Mouse (Mus musculus): ENCODE data around the gene Haus8.
"Not testable (repeated sequence)": the region's sequence is repeated elsewhere in the genome, so short reads cannot be mapped to it uniquely, and the experiment has no call there.

Gene Haus8

GRCm38 (mm10) chr8:71272286-71273150 is at the start of gene Haus8, which contains the start of gene Myo9b:
Haus8 (minus strand) TSS chr8:71272934.
Myo9b (plus strand) TSS chr8:71272714.
- peak; percentile 98 for DNase-seq (ENCODE audit: low spot score)

GRCm38 (mm10) chr8:71319760-71320159 is 47.0 kb upstream of the Haus8 start:
- DNase-seq (ENCODE audit: low spot score) = not testable (repeated sequence)

GRCm38 (mm10) chr8:71318610-71319009 is 45.9 kb upstream of the Haus8 start:
- not testable (repeated sequence) for DNase-seq (ENCODE audit: low spot score)

- DNase-seq (ENCODE audit: low spot score) = no peak
These were observed 43.8 kb upstream of the Haus8 start for GRCm38 (mm10) chr8:71316486-71317031.

- DNase-seq (ENCODE audit: low spot score) = no peak
These were observed 43.2 kb upstream of the Haus8 start for GRCm38 (mm10) chr8:71315972-71316371.

- DNase-seq (ENCODE audit: low spot score) = no peak
These were observed 41.2 kb upstream of the Haus8 start for GRCm38 (mm10) chr8:71313951-71314350.

GRCm38 (mm10) chr8:71312700-71313099 is 40.0 kb upstream of the Haus8 start:
- DNase-seq (ENCODE audit: low spot score) = peak; percentile 28

GRCm38 (mm10) chr8:71310446-71310845 is 37.7 kb upstream of the Haus8 start:
- no peak for DNase-seq (ENCODE audit: low spot score)

GRCm38 (mm10) chr8:71307913-71308312 is 35.2 kb upstream of the Haus8 start:
- DNase-seq (ENCODE audit: low spot score) = no peak

GRCm38 (mm10) chr8:71307371-71307770 is 34.6 kb upstream of the Haus8 start:
- DNase-seq (ENCODE audit: low spot score) = no peak

GRCm38 (mm10) chr8:71305988-71306387 is 33.3 kb upstream of the Haus8 start:
- DNase-seq (ENCODE audit: low spot score) = no peak

GRCm38 (mm10) chr8:71303632-71304031 is 30.9 kb upstream of the Haus8 start:
- no peak for DNase-seq (ENCODE audit: low spot score)

GRCm38 (mm10) chr8:71302788-71303187 is 30.1 kb upstream of the Haus8 start:
- DNase-seq (ENCODE audit: low spot score) = no peak

- no peak for DNase-seq (ENCODE audit: low spot score)
These were observed 27.0 kb upstream of the Haus8 start for GRCm38 (mm10) chr8:71299716-71300115.

GRCm38 (mm10) chr8:71297439-71297838 is 24.7 kb upstream of the Haus8 start:
- DNase-seq (ENCODE audit: low spot score) = no peak

GRCm38 (mm10) chr8:71296784-71297183 is 24.1 kb upstream of the Haus8 start:
- no peak for DNase-seq (ENCODE audit: low spot score)

- peak; percentile 40 for DNase-seq (ENCODE audit: low spot score)
These were observed 23.5 kb upstream of the Haus8 start for GRCm38 (mm10) chr8:71296188-71296621.

GRCm38 (mm10) chr8:71293930-71294329 is 21.2 kb upstream of the Haus8 start:
- not testable (repeated sequence) for DNase-seq (ENCODE audit: low spot score)

- DNase-seq (ENCODE audit: low spot score) = no peak
These were observed 18.6 kb upstream of the Haus8 start for GRCm38 (mm10) chr8:71291351-71291750.

- DNase-seq (ENCODE audit: low spot score) = no peak
These were observed 18.2 kb upstream of the Haus8 start for GRCm38 (mm10) chr8:71290911-71291310.

- no peak for DNase-seq (ENCODE audit: low spot score)
These were observed 17.5 kb upstream of the Haus8 start for GRCm38 (mm10) chr8:71290211-71290610.

- no peak for DNase-seq (ENCODE audit: low spot score)
These were observed 16.4 kb upstream of the Haus8 start for GRCm38 (mm10) chr8:71289098-71289497.

- no peak for DNase-seq (ENCODE audit: low spot score)
These were observed 15.8 kb upstream of the Haus8 start for GRCm38 (mm10) chr8:71288441-71288949.
